ENCODE assay signal across 8 mouse cellular contexts in the genomic region with DNA sequence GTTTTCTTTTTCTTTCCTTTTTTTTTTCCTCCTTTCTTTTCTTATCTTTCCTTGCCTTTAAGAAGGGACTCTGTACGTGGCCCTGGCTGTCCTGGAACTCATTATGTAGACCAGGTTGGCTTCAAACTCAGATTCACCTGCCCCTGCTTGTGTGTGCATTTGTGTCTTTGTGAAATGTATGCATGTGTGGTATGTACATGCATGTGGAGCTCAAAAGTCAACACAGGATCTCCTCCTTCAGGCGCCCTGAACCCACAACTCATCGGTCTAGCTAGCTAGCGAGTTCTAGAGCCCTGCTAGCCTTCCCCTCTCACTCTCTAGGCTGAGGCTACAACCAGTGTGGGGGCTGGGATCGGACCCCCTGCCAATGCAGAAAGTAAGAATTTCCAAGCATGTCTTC. TPM values are rescaled to one million over a fixed set of nuclear protein-coding genes. Genes with fewer than 3 reads are reported as not detected.
A peak's percentile ranks its signal among the peaks of the same experiment; 100 is the strongest.
DNase-seq lines count a peak whose midpoint lies in the region; ATAC-seq and TF ChIP-seq lines count a peak whose summit lies in the region.

No protein-coding gene starts in this region.

- no peak overlapping the region for H3K27ac ChIP-seq in heart, adult 2 months
- no peak overlapping the region; the same call in 1 of the 2 replicates for H3K27ac ChIP-seq in left cerebral cortex, adult 2 months
- H3K27ac ChIP-seq in heart, postnatal 0 days (ENCODE audit: low read depth): no peak overlapping the region
- peak overlapping the region; percentile 39; the same call in 1 of the 2 replicates for H3K27ac ChIP-seq in liver, embryonic 16.5 days (ENCODE audit: low read length)

- no peak for DNase-seq in heart, adult 2 months
- DNase-seq in heart, postnatal 4 days: no peak
- no peak for DNase-seq in left cerebral cortex, adult 2 months (ENCODE audit: extremely low spot score in 1 of 2, low spot score in 2 of 2)
- no peak for DNase-seq in left cerebral cortex, postnatal 4 days
- DNase-seq in heart, postnatal 0 days (ENCODE audit: low spot score): no peak
- no peak for DNase-seq in layer of hippocampus, postnatal 10 days (ENCODE audit: low spot score in 2 of 2)
- DNase-seq in adrenal gland, adult 2 months: no peak

- intact Hi-C loops in heart, adult 2 months (cut with DNase I): loop anchor here (1.0 kb wide), 1 partner anchor 32 kb away; the partner anchor contains the start of gene Cenph
- intact Hi-C loops in left cerebral cortex, adult 2 months (cut with DNase I): loop anchor here (1.0 to 10.0 kb wide), 3 partner anchors 12 to 972 kb away; partner anchors contain the start of gene Ccnb1
- intact Hi-C loops in left cerebral cortex, postnatal 4 days (cut with DNase I): no loop called here

- TF ChIP-seq CTCF in heart, adult 2 months (IDR thresholded peaks at IDR 0.05): no peak
- TF ChIP-seq CTCF in left cerebral cortex, adult 2 months (IDR thresholded peaks at IDR 0.05): no peak
- TF ChIP-seq CTCF in heart, postnatal 0 days (IDR thresholded peaks at IDR 0.05; ENCODE audit: low read depth): no peak

- H3K4me1 ChIP-seq in heart, adult 2 months (ENCODE audit: control insufficient read depth, insufficient read depth, low read length): peaks cover 2% of the 10 kb centered on the region
- H3K4me1 ChIP-seq in heart, postnatal 0 days (ENCODE audit: control insufficient read depth, insufficient read depth): peaks cover 8% of the 10 kb centered on the region
- H3K4me1 ChIP-seq in liver, embryonic 16.5 days (ENCODE audit: control insufficient read depth, low read depth, low read length): peaks cover 25% of the 10 kb centered on the region

- H3K4me3 ChIP-seq in heart, adult 2 months: peak overlapping the region; percentile 100; the same call in 1 of the 2 replicates
- peak overlapping the region; percentile 87; the same call in 1 of the 2 replicates for H3K4me3 ChIP-seq in left cerebral cortex, adult 2 months
- H3K4me3 ChIP-seq in heart, postnatal 0 days (ENCODE audit: low read depth, low read length): no peak overlapping the region
- peak overlapping the region; percentile 22; the same call in 1 of the 2 replicates for H3K4me3 ChIP-seq in liver, embryonic 16.5 days (ENCODE audit: low read depth, low read length)

- 85% methylated on average over 5 of the region's 5 CpGs for WGBS in heart, adult 2 months
- 80% methylated on average over 5 of the region's 5 CpGs for WGBS in heart, postnatal 0 days
- 72% methylated on average over 5 of the region's 5 CpGs for WGBS in liver, embryonic 16.5 days (ENCODE audit: insufficient replicate concordance)

- peaks cover 2% of the 10 kb centered on the region for H3K36me3 ChIP-seq in heart, adult 2 months (ENCODE audit: control insufficient read depth, insufficient read depth, low read length)
- peaks cover 24% of the 10 kb centered on the region for H3K36me3 ChIP-seq in heart, postnatal 0 days (replicated peaks; ENCODE audit: control insufficient read depth, insufficient read depth, low read length)
- H3K36me3 ChIP-seq in liver, embryonic 16.5 days (ENCODE audit: control insufficient read depth, insufficient read depth): no peaks in the 10 kb centered on the region

- H3K9me3 ChIP-seq in heart, postnatal 0 days (replicated peaks; ENCODE audit: control insufficient read depth, low read length): no peaks in the 10 kb centered on the region
- no peaks in the 10 kb centered on the region for H3K9me3 ChIP-seq in liver, embryonic 16.5 days (replicated peaks; ENCODE audit: control insufficient read depth, low read length)

- no peaks in the 10 kb centered on the region for H3K79me2 ChIP-seq in heart, adult 2 months (replicated peaks; ENCODE audit: control insufficient read depth, insufficient read depth, low read length)

- H3K4me2 ChIP-seq in heart, postnatal 0 days (ENCODE audit: low read depth, low read length): peak overlapping the region; percentile 76; the same call in 1 of the 2 replicates
- H3K4me2 ChIP-seq in liver, embryonic 16.5 days (ENCODE audit: low read depth, low read length): peak overlapping the region; percentile 69

- TF ChIP-seq EP300 in heart, adult 2 months (IDR thresholded peaks at IDR 0.05; ENCODE audit: insufficient read depth, low read depth, low read length): no peak
- TF ChIP-seq EP300 in heart, postnatal 0 days (IDR thresholded peaks at IDR 0.05; ENCODE audit: low read depth): no peak

- ATAC-seq in heart, postnatal 0 days (ENCODE audit: insufficient read depth, low read depth): no peak
- no peak for ATAC-seq in liver, embryonic 16.5 days (ENCODE audit: low read depth)

- H3K27me3 ChIP-seq in heart, adult 2 months (ENCODE audit: control insufficient read depth, insufficient read depth, low read length): no peaks in the 10 kb centered on the region
- H3K27me3 ChIP-seq in heart, postnatal 0 days (ENCODE audit: control insufficient read depth, insufficient read depth, low read length): no peaks in the 10 kb centered on the region
- no peaks in the 10 kb centered on the region for H3K27me3 ChIP-seq in liver, embryonic 16.5 days (ENCODE audit: control insufficient read depth, insufficient read depth, low read depth, low read length)

- no peak for TF ChIP-seq POLR2A in heart, adult 2 months (IDR thresholded peaks at IDR 0.05; ENCODE audit: insufficient read depth, low read depth, low read length)

- no peak overlapping the region for H3K9ac ChIP-seq in heart, adult 2 months (ENCODE audit: low read depth, low read length)
- H3K9ac ChIP-seq in heart, postnatal 0 days (replicated peaks; ENCODE audit: low read depth, low read length): no peak overlapping the region
- H3K9ac ChIP-seq in liver, embryonic 16.5 days (ENCODE audit: low read depth, low read length): 0 out of 2 replicates have a peak overlapping the region, but pooled peaks have one; percentile 22

RNA-seq across cellular contexts. Expression of gene Mrps36, which starts 1.6 kb away (rescaled TPM):
- 100 to 1,000 TPM; 185 to 206 TPM for total RNA-seq in heart, adult 2 months (2021)
- polyA plus RNA-seq in heart, adult 2 months (2012; rRNA removed): 161 and 254 TPM in 2 replicates
- total RNA-seq in heart, postnatal 4 days (2021): 100 to 1,000 TPM; 140 to 151 TPM
- 10 to 100 TPM; 51.1 to 51.6 TPM for total RNA-seq in left cerebral cortex, adult 2 months (2021)
- 10 to 100 TPM; 51.0 to 54.5 TPM for total RNA-seq in left cerebral cortex, postnatal 4 days (2021)
- 96.8 and 127 TPM in 2 replicates for total RNA-seq in heart, postnatal 0 days (2014; rRNA removed; ENCODE audit: low replicate concordance)
- 376 and 415 TPM in 2 replicates for polyA plus RNA-seq in heart, postnatal 0 days (2015; fragmentation: Nextera tagmentation; extraction: Ambion mirVana)
- polyA plus RNA-seq in liver, embryonic 16.5 days (2015; fragmentation: Nextera tagmentation; extraction: Ambion mirVana): 92.4 and 98.8 TPM in 2 replicates
- 10 to 100 TPM; 59.0 to 60.2 TPM for total RNA-seq in layer of hippocampus, postnatal 10 days (2021)
- total RNA-seq in adrenal gland, adult 2 months (2021): 100 to 1,000 TPM; 133 to 141 TPM
- 23.5 and 26.2 TPM in 2 replicates for polyA plus RNA-seq in adrenal gland, adult 2 months (2012; rRNA removed)

RNA-seq across cellular contexts. Expression of gene Cdk7, which starts 12.1 kb away (rescaled TPM):
- 10 to 100 TPM; 21.7 to 24.0 TPM for total RNA-seq in heart, adult 2 months (2021)
- polyA plus RNA-seq in heart, adult 2 months (2012; rRNA removed): 11.2 and 18.2 TPM in 2 replicates
- 10 to 100 TPM; 38.0 to 39.1 TPM for total RNA-seq in heart, postnatal 4 days (2021)
- total RNA-seq in left cerebral cortex, adult 2 months (2021): 10 to 100 TPM; 37.4 to 43.9 TPM
- total RNA-seq in left cerebral cortex, postnatal 4 days (2021): 10 to 100 TPM; 37.8 to 39.9 TPM
- 21.7 and 30.0 TPM in 2 replicates for total RNA-seq in heart, postnatal 0 days (2014; rRNA removed; ENCODE audit: low replicate concordance)
- 53.9 and 56.5 TPM in 2 replicates for polyA plus RNA-seq in heart, postnatal 0 days (2015; fragmentation: Nextera tagmentation; extraction: Ambion mirVana)
- polyA plus RNA-seq in liver, embryonic 16.5 days (2015; fragmentation: Nextera tagmentation; extraction: Ambion mirVana): 28.7 and 31.4 TPM in 2 replicates
- total RNA-seq in layer of hippocampus, postnatal 10 days (2021): 10 to 100 TPM; 33.7 to 34.7 TPM
- total RNA-seq in adrenal gland, adult 2 months (2021): 10 to 100 TPM; 36.8 to 38.8 TPM
- polyA plus RNA-seq in adrenal gland, adult 2 months (2012; rRNA removed): 9.3 and 9.6 TPM in 2 replicates

RNA-seq across cellular contexts. Expression of gene Cenph, which starts 32.9 kb away (rescaled TPM):
- total RNA-seq in heart, adult 2 months (2021): under 1 TPM in 1 of 2 experiments, not detected in 1; 0.23 TPM
- 0.08 TPM in 1 of 2 replicates, not detected in the other for polyA plus RNA-seq in heart, adult 2 months (2012; rRNA removed)
- total RNA-seq in heart, postnatal 4 days (2021): 1 to 10 TPM; 8.7 to 9.3 TPM
- 1 to 10 TPM in 1 of 2 experiments, under 1 TPM in 1; 0.75 to 1.1 TPM for total RNA-seq in left cerebral cortex, adult 2 months (2021)
- total RNA-seq in left cerebral cortex, postnatal 4 days (2021): 1 to 10 TPM; 3.9 to 4.1 TPM
- total RNA-seq in heart, postnatal 0 days (2014; rRNA removed; ENCODE audit: low replicate concordance): 2.2 TPM in 1 of 2 replicates, not detected in the other
- 5.6 and 7.3 TPM in 2 replicates for polyA plus RNA-seq in heart, postnatal 0 days (2015; fragmentation: Nextera tagmentation; extraction: Ambion mirVana)
- 24.0 and 24.2 TPM in 2 replicates for polyA plus RNA-seq in liver, embryonic 16.5 days (2015; fragmentation: Nextera tagmentation; extraction: Ambion mirVana)
- 1 to 10 TPM; 2.4 TPM for total RNA-seq in layer of hippocampus, postnatal 10 days (2021)
- under 1 TPM; 0.32 to 0.62 TPM for total RNA-seq in adrenal gland, adult 2 months (2021)
- polyA plus RNA-seq in adrenal gland, adult 2 months (2012; rRNA removed): 0.28 TPM in 1 of 2 replicates, not detected in the other

RNA-seq across cellular contexts. Expression of gene Ccnb1, which starts 43.5 kb away (rescaled TPM):
- under 1 TPM; 0.21 to 0.41 TPM for total RNA-seq in heart, adult 2 months (2021)
- polyA plus RNA-seq in heart, adult 2 months (2012; rRNA removed): 0.35 and 0.59 TPM in 2 replicates
- total RNA-seq in heart, postnatal 4 days (2021): 10 to 100 TPM; 77.4 to 91.6 TPM
- total RNA-seq in left cerebral cortex, adult 2 months (2021): under 1 TPM; 0.84 TPM
- 1 to 10 TPM; 8.3 to 8.9 TPM for total RNA-seq in left cerebral cortex, postnatal 4 days (2021)
- total RNA-seq in heart, postnatal 0 days (2014; rRNA removed; ENCODE audit: low replicate concordance): 88.5 and 95.0 TPM in 2 replicates
- polyA plus RNA-seq in heart, postnatal 0 days (2015; fragmentation: Nextera tagmentation; extraction: Ambion mirVana): 48.9 and 56.9 TPM in 2 replicates
- 186 and 211 TPM in 2 replicates for polyA plus RNA-seq in liver, embryonic 16.5 days (2015; fragmentation: Nextera tagmentation; extraction: Ambion mirVana)
- total RNA-seq in layer of hippocampus, postnatal 10 days (2021): 1 to 10 TPM; 5.2 to 7.0 TPM
- 1 to 10 TPM; 2.2 to 2.6 TPM for total RNA-seq in adrenal gland, adult 2 months (2021)
- polyA plus RNA-seq in adrenal gland, adult 2 months (2012; rRNA removed): 0.86 and 1.2 TPM in 2 replicates
